Mouse (Mus musculus): ENCODE data around the gene Cd244a. TPM values are rescaled to one million over a fixed set of nuclear protein-coding genes. Genes with fewer than 3 reads are reported as not detected.

Cd244a gene
- total RNA-seq, 2 experiments from 2014 or later: 0.10 to 0.11 TPM

- no peak for TF ChIP-seq CTCF (IDR thresholded peaks at IDR 0.05)
- H3K27ac ChIP-seq: no peak overlapping the region
- H3K4me3 ChIP-seq: no peak overlapping the region
- intact Hi-C loops (cut with DNase I): no loop called here
- no peak for DNase-seq
These were observed 2.6 kb upstream of the Cd244a start for GRCm38 (mm10) chr1:171556366-171556765.

- intact Hi-C loops (cut with DNase I): no loop called here
- TF ChIP-seq CTCF (IDR thresholded peaks at IDR 0.05): no peak
- DNase-seq: no peak
These were observed 586 bp upstream of the Cd244a start for GRCm38 (mm10) chr1:171558407-171558806.

GRCm38 (mm10) chr1:171560262-171560661, 1.3 kb downstream of the Cd244a start:
- no peak overlapping the region for H3K4me3 ChIP-seq
- no peak for DNase-seq
- H3K27ac ChIP-seq: no peak overlapping the region
- intact Hi-C loops (cut with DNase I): loop anchor here (10.0 kb wide), 1 partner anchor 195 kb away; the partner anchor contains the start of gene Klhdc9
- no peak for TF ChIP-seq CTCF (IDR thresholded peaks at IDR 0.05)

More at GRCm38 (mm10) chr1:171558407-171558806, 586 bp upstream of the Cd244a start:
- Histone ChIP-seq H3K4me3 (no peak overlapping the region), H3K27ac (no peak overlapping the region)

- no peak for TF ChIP-seq CTCF (IDR thresholded peaks at IDR 0.05)
- no peak for DNase-seq
- intact Hi-C loops (cut with DNase I): loop anchor here (10.0 kb wide), 1 partner anchor 196 kb away; the partner anchor contains the start of gene Klhdc9
- Histone ChIP-seq H3K4me3 (no peak overlapping the region), H3K27ac (no peak overlapping the region)
These were observed 2.2 kb downstream of the Cd244a start for GRCm38 (mm10) chr1:171561200-171561599.

GRCm38 (mm10) chr1:171561639-171562225, 2.7 kb downstream of the Cd244a start:
- H3K4me3 ChIP-seq: no peak overlapping the region
- no peak for DNase-seq
- TF ChIP-seq CTCF (IDR thresholded peaks at IDR 0.05): no peak
- H3K27ac ChIP-seq: no peak overlapping the region
- intact Hi-C loops (cut with DNase I): loop anchor here (10.0 kb wide), 1 partner anchor 197 kb away; the partner anchor contains the start of gene Klhdc9

- H3K4me3 ChIP-seq: no peak overlapping the region
- intact Hi-C loops (cut with DNase I): loop anchor here (10.0 kb wide), 1 partner anchor 198 kb away; the partner anchor contains the start of gene Klhdc9
- TF ChIP-seq CTCF (IDR thresholded peaks at IDR 0.05): no peak
- no peak for DNase-seq
- H3K27ac ChIP-seq: no peak overlapping the region
These were observed 4.0 kb downstream of the Cd244a start for GRCm38 (mm10) chr1:171563042-171563441.

- DNase-seq: no peak
- TF ChIP-seq CTCF (IDR thresholded peaks at IDR 0.05): peak; percentile 57
- Histone ChIP-seq H3K27ac (no peak overlapping the region), H3K4me3 (no peak overlapping the region)
- intact Hi-C loops (cut with DNase I): loop anchor here (10.0 kb wide), 1 partner anchor 199 kb away; the partner anchor contains the start of gene Klhdc9
These were observed 5.3 kb downstream of the Cd244a start for GRCm38 (mm10) chr1:171564247-171564646.

GRCm38 (mm10) chr1:171565888-171566287, 6.9 kb downstream of the Cd244a start:
- H3K4me3 ChIP-seq: no peak overlapping the region

GRCm38 (mm10) chr1:171566777-171567176, 7.8 kb downstream of the Cd244a start:
- peak; percentile 81 for TF ChIP-seq CTCF (IDR thresholded peaks at IDR 0.05)
- Histone ChIP-seq H3K4me3 (no peak overlapping the region), H3K27ac (no peak overlapping the region)
- peak; percentile 44 for DNase-seq
- intact Hi-C loops (cut with DNase I): loop anchor here (2.0 to 10.0 kb wide), 3 partner anchors 64 to 202 kb away; partner anchors contain the start of genes Alyref2 and Klhdc9

More at GRCm38 (mm10) chr1:171565888-171566287, 6.9 kb downstream of the Cd244a start:
- intact Hi-C loops (cut with DNase I): loop anchor here (2.0 to 10.0 kb wide), 3 partner anchors 64 to 201 kb away; partner anchors contain the start of genes Alyref2 and Klhdc9
- DNase-seq: no peak
- H3K27ac ChIP-seq: no peak overlapping the region
- no peak for TF ChIP-seq CTCF (IDR thresholded peaks at IDR 0.05)

- Histone ChIP-seq H3K4me3 (no peak overlapping the region), H3K27ac (no peak overlapping the region)
- TF ChIP-seq CTCF (IDR thresholded peaks at IDR 0.05): no peak
- no peak for DNase-seq
- intact Hi-C loops (cut with DNase I): loop anchor here (5.0 to 10.0 kb wide), 2 partner anchors 66 to 204 kb away; partner anchors contain the start of genes Alyref2 and Klhdc9
These were observed 9.4 kb downstream of the Cd244a start for GRCm38 (mm10) chr1:171568436-171568835.

- intact Hi-C loops (cut with DNase I): loop anchor here (5.0 kb wide), 1 partner anchor 65 kb away; no protein-coding TSS in a partner anchor
These were observed 18.2 kb downstream of the Cd244a start for GRCm38 (mm10) chr1:171577168-171577567.

GRCm38 (mm10) chr1:171584584-171584983, 25.6 kb downstream of the Cd244a start:
- intact Hi-C loops (cut with DNase I): no loop called here
- H3K4me3 ChIP-seq: no peak overlapping the region
- TF ChIP-seq CTCF (IDR thresholded peaks at IDR 0.05): no peak
- no peak for DNase-seq
- H3K27ac ChIP-seq: no peak overlapping the region

More at GRCm38 (mm10) chr1:171577168-171577567, 18.2 kb downstream of the Cd244a start:
- no peak overlapping the region for H3K27ac ChIP-seq
- H3K4me3 ChIP-seq: no peak overlapping the region
- no peak for DNase-seq
- TF ChIP-seq CTCF (IDR thresholded peaks at IDR 0.05): no peak

- intact Hi-C loops (cut with DNase I): no loop called here
- DNase-seq: no peak
- no peak overlapping the region for H3K27ac ChIP-seq
- H3K4me3 ChIP-seq: no peak overlapping the region
- TF ChIP-seq CTCF (IDR thresholded peaks at IDR 0.05): no peak
These were observed 45.7 kb downstream of the Cd244a start for GRCm38 (mm10) chr1:171604686-171605085.

Data from gastrocnemius, adult 2 months (tissue).